Mouse (Mus musculus): Measurements from ENCODE around the gene Hoxc9.

DNA sequence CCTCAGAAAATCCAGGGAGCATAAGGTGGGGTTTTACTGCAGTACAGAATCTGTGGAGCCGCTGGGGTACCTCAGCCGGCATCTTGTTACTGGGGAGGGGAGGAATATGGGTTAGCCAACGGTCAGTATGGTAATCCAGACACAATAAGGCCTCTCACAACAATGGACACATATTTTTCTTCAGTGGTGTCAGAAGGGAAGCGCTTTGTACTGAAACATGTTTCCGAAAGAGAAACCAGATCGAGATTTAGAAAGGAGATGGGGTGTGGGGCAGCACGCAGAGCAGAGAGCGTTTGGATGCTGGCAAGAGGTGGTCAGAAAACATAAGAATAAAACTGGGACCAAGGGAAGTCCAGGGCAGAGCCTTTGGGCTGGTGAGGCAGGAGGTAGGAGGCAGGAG is 53.9 kb downstream of the Hoxc9 start:
- TF ChIP-seq POLR2A (IDR thresholded peaks at IDR 0.05; ENCODE audit: low read depth, low read length) (no peak), CTCF (conservative IDR thresholded peaks at IDR 0.05; ENCODE audit: insufficient read depth, insufficient read length, low read depth, low read length) (no peak)
